Mouse (Mus musculus) neural tube, embryonic 10.5 days (tissue): Measurements from ENCODE around the gene Pacs1.
"Not testable (repeated sequence)": the region's sequence is repeated elsewhere in the genome, so short reads cannot be mapped to it uniquely, and the experiment has no call there.

Source experiments
- DNase-seq: peaks from one replicate; pipeline ENCODE4 v3.0.0-alpha.2; 2017; ENCODE audit warnings: low spot score; ENCODE audit errors: extremely low spot score

The Pacs1 gene

DNA sequence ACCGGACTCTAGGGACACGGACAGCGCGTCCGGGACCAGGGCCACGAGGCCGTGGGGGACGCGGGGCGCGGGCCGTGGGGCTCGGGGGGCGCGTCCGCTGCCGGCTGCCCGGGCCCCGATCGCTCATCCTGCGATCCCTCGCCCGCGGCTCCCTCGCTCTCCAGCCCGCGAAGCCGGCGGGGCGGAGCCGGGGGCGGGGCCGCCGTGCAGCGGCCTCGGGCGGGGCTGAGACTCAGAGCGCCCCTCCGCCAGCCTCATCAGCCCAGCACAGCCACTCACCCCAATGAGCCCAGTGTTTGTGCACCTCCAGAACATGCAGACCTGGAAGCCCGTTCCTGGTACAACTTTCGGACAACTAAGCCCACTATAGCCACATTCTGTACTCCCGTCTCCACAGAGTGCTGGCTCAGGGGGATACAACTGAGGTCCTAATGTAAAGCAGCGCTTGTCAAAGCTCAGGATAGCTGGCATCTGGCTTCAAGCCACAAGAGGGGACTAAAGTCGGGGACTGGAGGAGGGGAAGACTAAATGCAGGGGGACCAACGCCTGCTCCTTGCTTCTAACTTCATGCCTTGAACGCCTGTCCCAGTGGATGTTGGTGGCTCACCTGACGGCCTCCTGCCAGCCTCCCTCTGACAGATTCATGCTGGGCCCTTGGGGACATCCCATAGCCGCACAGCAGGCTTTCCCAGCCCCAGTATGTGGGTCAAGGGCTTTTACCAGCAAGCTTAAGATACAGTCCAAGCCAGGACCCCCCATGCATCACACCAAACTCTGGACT, 174.4 kb downstream of the Pacs1 start, which contains the start of gene Cnih2:
TSS of gene Cnih2 (minus strand) at position 159 of the 781 bp plus-strand sequence.
- peak; percentile 72 for DNase-seq

DNA sequence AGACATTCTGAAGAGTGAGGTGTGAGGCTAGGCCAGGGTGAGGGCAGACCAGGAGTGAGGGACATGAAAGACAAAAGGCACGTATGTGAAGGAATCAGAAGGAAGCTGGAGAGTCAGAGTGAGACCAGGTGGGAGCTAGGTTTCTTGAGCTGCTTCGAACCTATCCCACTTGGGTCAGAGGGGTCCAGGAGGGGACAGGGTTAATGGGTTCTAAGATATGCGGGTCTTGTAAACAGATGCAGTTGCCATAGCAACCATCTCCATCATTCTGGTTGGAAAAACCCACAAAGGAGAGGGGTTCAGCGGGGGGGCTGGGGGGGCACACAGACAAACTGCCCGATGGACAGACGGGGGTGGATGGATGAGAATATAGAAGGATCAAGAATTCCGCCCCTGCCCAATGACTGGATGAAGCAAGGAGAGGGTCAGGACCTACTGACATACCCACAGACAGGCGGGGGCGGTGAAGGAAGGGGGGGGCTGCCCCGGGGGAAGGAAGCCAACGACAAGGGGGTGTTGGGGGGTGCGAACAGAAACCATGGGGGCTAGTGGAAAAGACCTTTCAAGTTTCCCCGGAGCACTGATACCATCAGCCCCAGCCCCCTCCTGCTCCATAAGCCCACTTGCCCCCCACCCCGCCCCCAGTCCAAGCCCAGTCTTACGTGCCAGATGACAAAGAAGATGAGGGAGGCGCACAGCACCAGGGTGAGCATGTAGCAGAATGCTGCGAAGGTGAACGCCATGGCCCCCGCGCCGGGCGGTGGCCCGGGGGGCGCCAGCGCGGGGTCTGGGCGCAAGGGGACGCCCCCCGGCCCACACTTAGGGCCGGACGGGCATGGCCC, 175.2 kb downstream of the Pacs1 start:
- DNase-seq = peak; percentile 39

- DNase-seq = no peak
Measured at GRCm38 (mm10) chr19:5095887-5096474, 176.9 kb downstream of the Pacs1 start.

DNA sequence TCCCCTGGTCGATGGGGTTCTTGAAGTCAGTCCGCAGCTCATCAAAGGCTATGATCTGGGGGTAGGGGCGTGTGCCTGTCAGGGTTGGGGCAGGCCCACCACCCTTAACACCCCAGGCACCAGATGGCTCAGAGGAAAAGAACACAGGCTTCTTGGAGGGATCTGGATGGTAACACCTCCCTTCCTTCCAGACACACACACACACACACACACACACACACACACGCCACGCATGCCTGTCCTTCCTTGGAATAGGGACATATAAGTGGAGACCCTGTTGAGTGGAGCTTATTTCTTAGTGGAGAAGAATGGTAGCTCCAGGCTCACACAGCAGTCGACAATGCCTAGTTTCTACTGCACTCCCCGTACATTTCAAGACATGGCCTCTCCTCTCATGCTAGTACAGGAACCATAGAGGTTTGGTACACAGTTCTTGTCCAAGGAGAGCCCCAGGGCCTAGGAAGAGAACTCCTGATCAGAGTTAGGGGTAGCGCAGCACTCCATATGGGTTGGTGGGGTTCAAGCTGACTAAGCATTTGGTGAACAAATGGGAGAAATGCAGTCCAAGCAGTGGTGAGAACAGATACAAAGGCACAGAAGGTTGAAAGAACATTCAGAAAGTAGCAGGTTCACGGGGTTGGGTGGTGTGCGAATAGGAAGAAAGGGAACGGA, 178.0 kb downstream of the Pacs1 start:
- no peak for DNase-seq

GRCm38 (mm10) chr19:5094243-5094632, 178.7 kb downstream of the Pacs1 start:
- DNase-seq = peak; percentile 99

DNA sequence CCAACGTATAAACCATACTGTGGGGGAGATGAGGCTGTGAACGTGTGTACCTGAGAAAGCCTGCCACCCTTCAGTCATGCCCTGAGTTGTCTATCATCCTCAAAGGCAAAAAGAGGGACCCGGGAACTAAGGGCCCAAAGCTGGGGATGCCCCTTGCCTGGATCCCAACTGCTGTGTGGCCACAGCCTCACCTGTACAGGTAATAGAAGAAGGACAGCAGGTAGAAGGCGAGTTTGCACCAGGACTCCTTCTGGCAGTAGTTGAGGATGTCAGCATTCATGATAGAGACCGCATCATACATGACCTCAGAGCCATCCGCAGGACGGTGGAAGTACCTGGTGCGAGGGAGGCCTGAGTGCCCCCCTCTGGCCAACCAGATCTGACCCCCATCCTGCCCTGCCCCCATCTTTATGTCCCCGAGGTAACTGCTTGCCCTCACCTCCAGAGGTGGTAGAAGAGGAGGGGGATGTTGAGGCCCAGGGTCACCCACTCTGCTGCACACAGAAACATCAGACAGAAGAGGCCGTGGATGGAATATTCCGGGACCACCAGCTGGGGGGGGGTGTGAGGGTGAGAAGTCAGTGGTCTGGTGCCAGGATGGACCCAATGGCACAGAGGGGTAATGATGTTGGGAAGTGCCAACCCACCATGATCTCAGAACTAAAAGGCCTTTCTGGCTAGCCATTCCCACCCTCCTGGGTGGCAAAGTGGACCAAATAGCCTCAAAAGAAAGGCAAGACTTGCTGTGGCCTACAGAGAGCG, 179.3 kb downstream of the Pacs1 start:
- DNase-seq = no peak

GRCm38 (mm10) chr19:5092083-5092482, 180.8 kb downstream of the Pacs1 start:
- DNase-seq = no peak

DNA sequence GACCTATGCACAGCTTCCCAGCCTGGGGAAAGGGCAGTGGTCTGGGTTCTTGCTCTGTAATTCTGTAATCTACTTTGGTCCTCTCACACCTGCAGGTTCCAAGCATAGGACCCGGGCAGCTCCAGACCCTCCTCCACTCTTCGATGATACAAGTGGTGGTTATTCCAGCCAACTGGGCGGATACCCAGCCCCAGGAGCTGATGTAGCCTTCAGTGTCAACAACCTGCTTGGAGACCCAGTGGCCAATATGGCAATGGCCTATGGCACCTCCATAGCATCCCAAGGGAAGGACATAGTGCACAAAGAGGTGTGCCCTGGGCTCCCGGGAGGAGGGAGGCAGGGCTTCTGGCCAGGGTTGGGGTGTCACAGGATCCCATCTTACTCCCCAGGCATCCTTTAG, 183.6 kb downstream of the Pacs1 start:
- DNase-seq = no peak

GRCm38 (mm10) chr19:5087884-5088728, 184.8 kb downstream of the Pacs1 start, which contains the start of gene Yif1a:
TSS of gene Yif1a (plus strand) at chr19:5088538.
- DNase-seq = peak; percentile 95

DNA sequence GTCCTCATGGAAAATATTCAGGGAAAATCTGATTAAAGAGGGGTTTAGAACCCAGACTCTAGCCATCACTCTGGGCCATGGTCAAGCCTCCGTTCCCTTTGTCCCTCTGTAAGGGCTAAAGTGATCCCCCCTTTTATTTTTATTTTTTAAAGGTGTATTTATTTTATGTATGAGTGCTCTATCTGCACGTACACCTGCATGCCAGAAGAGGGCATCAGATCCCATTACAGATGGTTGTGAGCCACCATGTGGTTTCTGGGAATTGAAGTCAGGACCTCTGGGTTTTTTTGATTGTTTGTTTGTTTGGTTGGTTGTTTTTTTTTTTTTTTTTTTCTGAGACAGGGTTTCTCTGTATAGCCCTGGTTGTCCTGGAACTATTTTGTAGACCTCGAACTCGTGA, 186.4 kb downstream of the Pacs1 start:
- not testable (repeated sequence) for DNase-seq

- DNase-seq = peak; percentile 32
Measured at GRCm38 (mm10) chr19:5085145-5085863, 187.6 kb downstream of the Pacs1 start, which contains the start of gene Tmem151a. TSS of gene Tmem151a (minus strand) at chr19:5085531.

- no peak for DNase-seq
Measured at GRCm38 (mm10) chr19:5084834-5085144, 188.1 kb downstream of the Pacs1 start.

DNA sequence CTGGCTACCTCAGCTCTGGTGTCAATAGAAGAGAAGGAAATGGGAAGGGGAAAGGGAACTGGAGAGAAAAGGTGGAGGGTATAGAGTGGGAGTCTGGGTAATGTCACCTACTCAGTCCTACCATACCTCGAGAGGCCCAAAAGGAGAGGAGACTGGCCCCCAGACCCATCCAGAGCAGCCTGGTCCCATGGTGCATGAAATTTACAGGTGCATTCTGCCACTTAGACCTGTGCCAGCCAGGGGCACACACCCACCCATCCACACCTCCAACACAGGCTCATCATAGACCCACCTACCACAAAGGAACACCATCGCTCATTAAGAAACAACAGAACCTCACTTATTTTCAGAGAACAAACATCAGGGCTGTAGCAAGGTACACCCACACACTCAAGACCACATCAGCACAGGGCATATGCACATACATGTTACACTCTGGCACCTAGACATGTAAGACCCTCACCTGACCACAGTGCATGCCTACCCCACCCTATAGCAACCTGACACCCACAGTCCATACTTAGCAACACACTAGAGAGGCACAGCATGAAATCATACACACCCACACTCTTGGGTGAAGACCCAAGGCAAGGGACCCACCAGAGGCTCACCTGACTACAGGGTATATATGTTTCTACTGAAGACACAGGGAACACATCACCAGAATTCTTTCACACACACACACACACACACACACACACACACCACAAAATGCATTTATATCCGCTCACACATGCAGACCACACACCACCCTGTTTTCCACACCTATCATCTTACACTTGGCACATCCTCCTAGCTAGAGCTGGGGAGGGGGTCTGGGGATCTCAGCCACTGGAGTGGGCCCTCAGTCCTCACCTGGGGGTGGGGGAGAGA, 188.7 kb downstream of the Pacs1 start:
- no peak for DNase-seq
